Mouse (Mus musculus): Measurements from ENCODE around the gene Tjp2.

The Tjp2 gene

GRCm38 (mm10) chr19:24049329-24049728, 175.5 kb downstream of the Tjp2 start:
- DNase-seq, result no peak

- no peak for DNase-seq
Observed at GRCm38 (mm10) chr19:24046395-24046993, 178.3 kb downstream of the Tjp2 start.
